Mouse (Mus musculus) MEL (cell line): ENCODE results near the gene Tlx2. TPM values are rescaled to one million over a fixed set of nuclear protein-coding genes. Genes with fewer than 3 reads are reported as not detected.

Experiments
- DNase-seq: peaks from one replicate; pipeline ENCODE4 v3.0.0; 2011; ENCODE audit warnings: low read depth, low spot score
- H3K27ac ChIP-seq: 2 replicates; pipeline ENCODE4 v1.5.1; 2012; ENCODE audit warnings: low read depth, mild to moderate bottlenecking, control low read depth, low read length, moderate library complexity; ENCODE audit not compliant: control insufficient read depth
- H3K27me3 ChIP-seq, 2 experiments: fragments of 150-350 bp in 1 of 2; sonication (generic) in 1 of 2; 2 replicates each; pipeline ENCODE4 v1.6.1; 2012; ENCODE audit warnings: low read length in 2 of 2, mild to moderate bottlenecking in 2 of 2, improper control_type of control experiment in 1 of 2, moderate library complexity in 1 of 2; ENCODE audit not compliant: insufficient read depth in 2 of 2, control insufficient read depth in 1 of 2
- H3K36me3 ChIP-seq, 2 experiments: 2 replicates each; pipeline ENCODE4 v1.6.1; 2012 to 2014; ENCODE audit warnings: low read length in 2 of 2, improper control_type of control experiment in 1 of 2, inconsistent platforms in 1 of 2, mild to moderate bottlenecking in 1 of 2; ENCODE audit not compliant: insufficient read depth in 2 of 2, control insufficient read depth in 1 of 2
- H3K4me1 ChIP-seq, 2 experiments: fragments of 150-350 bp in 1 of 2; sonication (generic) in 1 of 2; 2 replicates each; pipeline ENCODE4 v1.6.1; 2012; ENCODE audit warnings: low read length in 2 of 2, improper control_type of control experiment in 1 of 2, mild to moderate bottlenecking in 1 of 2; ENCODE audit not compliant: insufficient read depth in 2 of 2, control insufficient read depth in 1 of 2
- H3K4me3 ChIP-seq, 2 experiments: fragments of 150-350 bp in 1 of 2; sonication (generic) in 1 of 2; 2 replicates each; pipeline ENCODE4 v1.5.1; 2012; ENCODE audit warnings: low read depth in 2 of 2, low read length in 2 of 2, mild to moderate bottlenecking in 2 of 2, moderate library complexity in 2 of 2, control low read depth in 1 of 2, improper control_type of control experiment in 1 of 2; ENCODE audit not compliant: control insufficient read depth in 1 of 2, insufficient read depth in 1 of 2
- H3K79me2 ChIP-seq: 2 replicates; pipeline ENCODE4 v1.6.1; 2012; ENCODE audit warnings: mild to moderate bottlenecking, low read length, moderate library complexity; ENCODE audit not compliant: control insufficient read depth, poor library complexity, insufficient read depth
- H3K9ac ChIP-seq: 2 replicates; pipeline ENCODE4 v1.6.1; 2012; ENCODE audit warnings: low read depth, mild to moderate bottlenecking, control low read depth, low read length, moderate library complexity; ENCODE audit not compliant: control insufficient read depth, poor library complexity, severe bottlenecking
- H3K9me3 ChIP-seq: fragments of 150-350 bp; sonication (generic); replicated peaks from 2 replicates; pipeline ENCODE4 v1.6.1; 2012; ENCODE audit warnings: mild to moderate bottlenecking, low read length, improper control_type of control experiment, moderate library complexity; ENCODE audit not compliant: insufficient read depth
- CTCF ChIP-seq, 3 experiments: IDR thresholded peaks in 2 of 3; conservative IDR thresholded peaks in 1 of 3; 2 replicates each; pipeline ENCODE4 v1.5.1; 2011 to 2012; ENCODE audit warnings: low read length in 3 of 3, low read depth in 2 of 3, mild to moderate bottlenecking in 2 of 3, improper control_type of control experiment in 1 of 3, inconsistent platforms in 1 of 3, mixed read lengths in 1 of 3, moderate library complexity in 1 of 3; ENCODE audit not compliant: control insufficient read depth in 1 of 3, insufficient read depth in 1 of 3, poor library complexity in 1 of 3, severe bottlenecking in 1 of 3
- KAT2A ChIP-seq: conservative IDR thresholded peaks from 2 replicates; pipeline ENCODE4 v1.6.1; 2012; ENCODE audit warnings: low read depth, low read length, improper control_type of control experiment, inconsistent platforms
- MAFK ChIP-seq: IDR thresholded peaks from 2 replicates; pipeline ENCODE4 v1.6.1; 2011; ENCODE audit warnings: low read depth, mild to moderate bottlenecking, low read length, improper control_type of control experiment, borderline replicate concordance
- MAX ChIP-seq: IDR thresholded peaks from 2 replicates; pipeline ENCODE4 v1.6.1; 2011; ENCODE audit warnings: low read length, improper control_type of control experiment
- MEF2A ChIP-seq: IDR thresholded peaks from 2 replicates; pipeline ENCODE4 v1.6.1; 2014; ENCODE audit warnings: low read depth, mild to moderate bottlenecking, inconsistent platforms, low read length, improper control_type of control experiment; ENCODE audit not compliant: poor library complexity, insufficient replicate concordance, severe bottlenecking; ENCODE audit errors: extremely low read depth
- POLR2A ChIP-seq, 2 experiments: IDR thresholded peaks; 2 replicates each; pipeline ENCODE4 v1.6.1; 2011 to 2012; ENCODE audit warnings: low read length in 2 of 2, mild to moderate bottlenecking in 2 of 2, control low read depth in 1 of 2, improper control_type of control experiment in 1 of 2, low read depth in 1 of 2, moderate library complexity in 1 of 2; ENCODE audit not compliant: control insufficient read depth in 1 of 2, insufficient read depth in 1 of 2, poor library complexity in 1 of 2
- POLR2AphosphoS2 ChIP-seq: IDR thresholded peaks from 2 replicates; pipeline ENCODE4 v1.6.1; 2011; ENCODE audit warnings: low read length, improper control_type of control experiment
- SIN3A ChIP-seq: IDR thresholded peaks from 2 replicates; pipeline ENCODE4 v1.6.1; 2012; ENCODE audit warnings: low read length, improper control_type of control experiment, inconsistent platforms
- SMC3 ChIP-seq: IDR thresholded peaks from 2 replicates; pipeline ENCODE4 v1.6.1; 2011; ENCODE audit warnings: low read depth, low read length, improper control_type of control experiment
- TBP ChIP-seq: IDR thresholded peaks from 2 replicates; pipeline ENCODE4 v1.8.0; 2011; ENCODE audit warnings: low read depth, low read length, improper control_type of control experiment
- ZC3H11A ChIP-seq: IDR thresholded peaks from 2 replicates; pipeline ENCODE4 v1.6.1; 2012; ENCODE audit warnings: low read depth, mild to moderate bottlenecking, inconsistent platforms, low read length, improper control_type of control experiment
- ZMIZ1 ChIP-seq: IDR thresholded peaks from 2 replicates; pipeline ENCODE4 v1.6.1; 2012; ENCODE audit warnings: low read depth, mild to moderate bottlenecking, inconsistent platforms, low read length, improper control_type of control experiment, moderate library complexity
- polyA plus RNA-seq, 2 experiments: library from polyadenylated mRNA; stranded (reverse) in 1 of 2; unstranded in 1 of 2; fragments of >175 nt in 1 of 2; fragments of >200 nt in 1 of 2; gene quantifications; 2 replicates each; pipeline versions ENCODE4 v1.2.1 to v1.2.4; 2012; ENCODE audit warnings: low replicate concordance in 2 of 2, low read depth in 1 of 2; ENCODE audit not compliant: insufficient read length in 2 of 2, insufficient read depth in 1 of 2, missing spikeins in 1 of 2
- total RNA-seq: library from RNA; depleted of rRNA; stranded (reverse); fragments of 300-350 nt; gene quantifications from 2 replicates; pipeline ENCODE4 v1.2.3, GENCODE M21; 2012

Tlx2 gene
- total and polyA plus RNA-seq, 3 experiments = not detected

- Histone ChIP-seq H3K9me3 (no peaks in the 10 kb centered on the region), H3K9ac (0 out of 2 replicates have a peak overlapping the region, but pooled peaks have one; percentile 11), H3K36me3 (peaks cover 0 to 28% of the 10 kb centered on the region in 2 experiments; a peak in 2 of 4 replicates), H3K27ac (0 out of 2 replicates have a peak overlapping the region, but pooled peaks have one; percentile 19), H3K27me3 (no peaks in the 10 kb centered on the region)
- peak; percentile 53; the same call in 1 of the 2 replicates for TF ChIP-seq ZMIZ1
- peak; percentile 0; the same call in 1 of the 2 replicates for TF ChIP-seq SMC3
- no peak for TF ChIP-seq TBP
- TF ChIP-seq POLR2A (IDR thresholded peaks at IDR 0.05; ENCODE audit: control insufficient read depth in 1 of 2, insufficient read depth in 1 of 2, low read depth in 1 of 2, low read length in 2 of 2, poor library complexity in 1 of 2) = peak; percentile 48 to 54; a peak in 2 of 4 replicates
- TF ChIP-seq MEF2A = no peak
- no peak for TF ChIP-seq KAT2A
- TF ChIP-seq POLR2AphosphoS2 = peak; percentile 89
- TF ChIP-seq CTCF (IDR thresholded peaks at IDR 0.05 in 2 of 3, conservative IDR thresholded peaks at IDR 0.05 in 1 of 3; ENCODE audit: control insufficient read depth in 1 of 3, insufficient read depth in 1 of 3, low read depth in 2 of 3, low read length in 3 of 3, poor library complexity in 1 of 3, severe bottlenecking in 1 of 3) = no peak
- no peak for TF ChIP-seq SIN3A
- TF ChIP-seq, all 39 proteins: peak for 4
- Histone ChIP-seq H3K4me3 (no peak overlapping the region), H3K79me2 (peaks cover 44% of the 10 kb centered on the region), H3K4me1 (peaks cover 0 to 27% of the 10 kb centered on the region in 2 experiments; a peak in 3 of 4 replicates)
- DNase-seq = peak; percentile 49
These were observed 49.0 kb upstream of the Tlx2 start for GRCm38 (mm10) chr6:83118825-83119733.

GRCm38 (mm10) chr6:83118369-83118768 is 48.3 kb upstream of the Tlx2 start:
- Histone ChIP-seq H3K27ac (no peak overlapping the region), H3K9me3 (no peaks in the 10 kb centered on the region), H3K36me3 (peaks cover 0 to 24% of the 10 kb centered on the region in 2 experiments; a peak in 2 of 4 replicates), H3K27me3 (no peaks in the 10 kb centered on the region), H3K79me2 (peaks cover 41% of the 10 kb centered on the region), H3K4me3 (no peak overlapping the region), H3K4me1 (peaks cover 0 to 24% of the 10 kb centered on the region in 2 experiments; a peak in 2 of 4 replicates), H3K9ac (no peak overlapping the region)
- TF ChIP-seq POLR2A (IDR thresholded peaks at IDR 0.05; ENCODE audit: control insufficient read depth in 1 of 2, insufficient read depth in 1 of 2, low read depth in 1 of 2, low read length in 2 of 2, poor library complexity in 1 of 2) (peak in 1 of 2 experiments; percentile 17; a peak in 1 of 4 replicates), ZC3H11A (no peak), TBP (no peak), SMC3 (0 out of 2 replicates have a peak, but pooled peaks have one; percentile 1), MAFK (no peak), MAX (no peak)
- no peak for DNase-seq
